Mouse (Mus musculus): ENCODE results near the gene Kif6. TPM values are rescaled to one million over a fixed set of nuclear protein-coding genes. Genes with fewer than 3 reads are reported as not detected.
A peak's percentile ranks its signal among the peaks of the same experiment; 100 is the strongest.

Kif6 gene
- polyA plus RNA-seq, 1 experiment from 2014 or later, result 1.2 TPM

GRCm38 (mm10) chr17:49675629-49676028, 60.7 kb downstream of the Kif6 start:
- no peak overlapping the region for H3K4me3 ChIP-seq (replicated peaks; ENCODE audit: low read length)
- 72% methylated on average over 4 of the region's 4 CpGs for WGBS
- H3K27me3 ChIP-seq (ENCODE audit: control insufficient read depth, insufficient read depth, low read length), result no peaks in the 10 kb centered on the region
- no peak overlapping the region for H3K4me2 ChIP-seq (ENCODE audit: low read depth, low read length)
- peaks cover 4% of the 10 kb centered on the region; the same call in 1 of the 2 replicates for H3K4me1 ChIP-seq (ENCODE audit: control insufficient read depth, insufficient read depth, low read length)
- H3K9me3 ChIP-seq (replicated peaks; ENCODE audit: control insufficient read depth, low read length), result no peaks in the 10 kb centered on the region
- ATAC-seq (ENCODE audit: insufficient read depth, low FRiP score), result no peak
- no peaks in the 10 kb centered on the region for H3K36me3 ChIP-seq (ENCODE audit: control insufficient read depth, insufficient read depth, low read length)
- H3K27ac ChIP-seq (ENCODE audit: low read length), result no peak overlapping the region
- H3K9ac ChIP-seq (ENCODE audit: low read length), result no peak overlapping the region

GRCm38 (mm10) chr17:49681410-49681809, 66.5 kb downstream of the Kif6 start:
- H3K4me3 ChIP-seq (replicated peaks; ENCODE audit: low read length), result no peak overlapping the region
- H3K9me3 ChIP-seq (replicated peaks; ENCODE audit: control insufficient read depth, low read length), result no peaks in the 10 kb centered on the region
- H3K4me2 ChIP-seq (ENCODE audit: low read depth, low read length), result no peak overlapping the region
- no peak for ATAC-seq (ENCODE audit: insufficient read depth, low FRiP score)
- no peak overlapping the region for H3K9ac ChIP-seq (ENCODE audit: low read length)
- H3K36me3 ChIP-seq (ENCODE audit: control insufficient read depth, insufficient read depth, low read length), result no peaks in the 10 kb centered on the region
- no peaks in the 10 kb centered on the region for H3K4me1 ChIP-seq (ENCODE audit: control insufficient read depth, insufficient read depth, low read length)
- WGBS, result 66% methylated on average over 8 of the region's 8 CpGs
- H3K27me3 ChIP-seq (ENCODE audit: control insufficient read depth, insufficient read depth, low read length), result no peaks in the 10 kb centered on the region
- no peak overlapping the region; the same call in 1 of the 2 replicates for H3K27ac ChIP-seq (ENCODE audit: low read length)

GRCm38 (mm10) chr17:49684146-49684545, 69.2 kb downstream of the Kif6 start:
- Histone ChIP-seq H3K9ac (ENCODE audit: low read length) (no peak overlapping the region), H3K27ac (ENCODE audit: low read length) (no peak overlapping the region), H3K36me3 (ENCODE audit: control insufficient read depth, insufficient read depth, low read length) (no peaks in the 10 kb centered on the region), H3K27me3 (ENCODE audit: control insufficient read depth, insufficient read depth, low read length) (no peaks in the 10 kb centered on the region), H3K4me3 (replicated peaks; ENCODE audit: low read length) (no peak overlapping the region), H3K4me2 (ENCODE audit: low read depth, low read length) (no peak overlapping the region), H3K9me3 (replicated peaks; ENCODE audit: control insufficient read depth, low read length) (no peaks in the 10 kb centered on the region), H3K4me1 (ENCODE audit: control insufficient read depth, insufficient read depth, low read length) (no peaks in the 10 kb centered on the region)
- no peak for ATAC-seq (ENCODE audit: insufficient read depth, low FRiP score)
- 5% methylated on average over 2 of the region's 2 CpGs for WGBS

- Histone ChIP-seq H3K4me2 (ENCODE audit: low read depth, low read length) (no peak overlapping the region), H3K36me3 (ENCODE audit: control insufficient read depth, insufficient read depth, low read length) (no peaks in the 10 kb centered on the region), H3K4me1 (ENCODE audit: control insufficient read depth, insufficient read depth, low read length) (peaks cover 12% of the 10 kb centered on the region), H3K9me3 (replicated peaks; ENCODE audit: control insufficient read depth, low read length) (no peaks in the 10 kb centered on the region), H3K27ac (ENCODE audit: low read length) (no peak overlapping the region), H3K4me3 (replicated peaks; ENCODE audit: low read length) (no peak overlapping the region), H3K9ac (ENCODE audit: low read length) (no peak overlapping the region), H3K27me3 (ENCODE audit: control insufficient read depth, insufficient read depth, low read length) (no peaks in the 10 kb centered on the region)
- WGBS, result 41% methylated on average over 10 of the region's 10 CpGs
- peak; percentile 33; the same call in 1 of the 2 replicates for ATAC-seq (ENCODE audit: insufficient read depth, low FRiP score)
These were observed 75.9 kb downstream of the Kif6 start for GRCm38 (mm10) chr17:49690607-49691454.

GRCm38 (mm10) chr17:49691455-49691805, 76.5 kb downstream of the Kif6 start:
- no peaks in the 10 kb centered on the region for H3K9me3 ChIP-seq (replicated peaks; ENCODE audit: control insufficient read depth, low read length)
- H3K27ac ChIP-seq (ENCODE audit: low read length), result peak overlapping the region; percentile 14; the same call in 1 of the 2 replicates
- no peak overlapping the region for H3K4me3 ChIP-seq (replicated peaks; ENCODE audit: low read length)
- peaks cover 12% of the 10 kb centered on the region for H3K4me1 ChIP-seq (ENCODE audit: control insufficient read depth, insufficient read depth, low read length)
- no peaks in the 10 kb centered on the region for H3K36me3 ChIP-seq (ENCODE audit: control insufficient read depth, insufficient read depth, low read length)
- WGBS, result 62% methylated on average over 9 of the region's 9 CpGs
- no peak overlapping the region for H3K9ac ChIP-seq (ENCODE audit: low read length)
- ATAC-seq (ENCODE audit: insufficient read depth, low FRiP score), result peak; percentile 40; the same call in 1 of the 2 replicates
- H3K4me2 ChIP-seq (ENCODE audit: low read depth, low read length), result no peak overlapping the region
- no peaks in the 10 kb centered on the region for H3K27me3 ChIP-seq (ENCODE audit: control insufficient read depth, insufficient read depth, low read length)

GRCm38 (mm10) chr17:49693206-49693605, 78.3 kb downstream of the Kif6 start:
- no peaks in the 10 kb centered on the region for H3K27me3 ChIP-seq (ENCODE audit: control insufficient read depth, insufficient read depth, low read length)
- H3K36me3 ChIP-seq (ENCODE audit: control insufficient read depth, insufficient read depth, low read length), result no peaks in the 10 kb centered on the region
- ATAC-seq (ENCODE audit: insufficient read depth, low FRiP score), result no peak
- H3K4me2 ChIP-seq (ENCODE audit: low read depth, low read length), result no peak overlapping the region
- H3K9me3 ChIP-seq (replicated peaks; ENCODE audit: control insufficient read depth, low read length), result no peaks in the 10 kb centered on the region
- no peak overlapping the region for H3K9ac ChIP-seq (ENCODE audit: low read length)
- H3K27ac ChIP-seq (ENCODE audit: low read length), result no peak overlapping the region
- H3K4me1 ChIP-seq (ENCODE audit: control insufficient read depth, insufficient read depth, low read length), result peaks cover 12% of the 10 kb centered on the region
- no peak overlapping the region for H3K4me3 ChIP-seq (replicated peaks; ENCODE audit: low read length)
- 77% methylated on average over 5 of the region's 5 CpGs for WGBS

GRCm38 (mm10) chr17:49697220-49697619, 82.3 kb downstream of the Kif6 start:
- Histone ChIP-seq H3K4me2 (ENCODE audit: low read depth, low read length) (no peak overlapping the region), H3K27ac (ENCODE audit: low read length) (no peak overlapping the region), H3K36me3 (ENCODE audit: control insufficient read depth, insufficient read depth, low read length) (no peaks in the 10 kb centered on the region), H3K27me3 (ENCODE audit: control insufficient read depth, insufficient read depth, low read length) (no peaks in the 10 kb centered on the region), H3K4me1 (ENCODE audit: control insufficient read depth, insufficient read depth, low read length) (no peaks in the 10 kb centered on the region), H3K9me3 (replicated peaks; ENCODE audit: control insufficient read depth, low read length) (no peaks in the 10 kb centered on the region), H3K4me3 (replicated peaks; ENCODE audit: low read length) (no peak overlapping the region), H3K9ac (ENCODE audit: low read length) (no peak overlapping the region)
- no peak for ATAC-seq (ENCODE audit: insufficient read depth, low FRiP score)
- 76% methylated on average over 5 of the region's 5 CpGs for WGBS

GRCm38 (mm10) chr17:49703492-49704249, 88.7 kb downstream of the Kif6 start:
- no peak overlapping the region for H3K27ac ChIP-seq (ENCODE audit: low read length)
- H3K9me3 ChIP-seq (replicated peaks; ENCODE audit: control insufficient read depth, low read length), result no peaks in the 10 kb centered on the region
- H3K36me3 ChIP-seq (ENCODE audit: control insufficient read depth, insufficient read depth, low read length), result no peaks in the 10 kb centered on the region
- no peaks in the 10 kb centered on the region for H3K27me3 ChIP-seq (ENCODE audit: control insufficient read depth, insufficient read depth, low read length)
- H3K4me1 ChIP-seq (ENCODE audit: control insufficient read depth, insufficient read depth, low read length), result no peaks in the 10 kb centered on the region
- no peak overlapping the region for H3K4me3 ChIP-seq (replicated peaks; ENCODE audit: low read length)
- H3K9ac ChIP-seq (ENCODE audit: low read length), result no peak overlapping the region
- no peak for ATAC-seq (ENCODE audit: insufficient read depth, low FRiP score)
- 55% methylated on average over 12 of the region's 12 CpGs for WGBS
- H3K4me2 ChIP-seq (ENCODE audit: low read depth, low read length), result no peak overlapping the region

GRCm38 (mm10) chr17:49709192-49709591, 94.3 kb downstream of the Kif6 start:
- no peak overlapping the region for H3K4me3 ChIP-seq (replicated peaks; ENCODE audit: low read length)
- no peaks in the 10 kb centered on the region for H3K4me1 ChIP-seq (ENCODE audit: control insufficient read depth, insufficient read depth, low read length)
- H3K36me3 ChIP-seq (ENCODE audit: control insufficient read depth, insufficient read depth, low read length), result no peaks in the 10 kb centered on the region
- ATAC-seq (ENCODE audit: insufficient read depth, low FRiP score), result no peak
- WGBS, result 82% methylated on average over 2 of the region's 2 CpGs
- H3K9ac ChIP-seq (ENCODE audit: low read length), result no peak overlapping the region
- no peaks in the 10 kb centered on the region for H3K27me3 ChIP-seq (ENCODE audit: control insufficient read depth, insufficient read depth, low read length)
- no peak overlapping the region for H3K4me2 ChIP-seq (ENCODE audit: low read depth, low read length)
- H3K27ac ChIP-seq (ENCODE audit: low read length), result no peak overlapping the region
- H3K9me3 ChIP-seq (replicated peaks; ENCODE audit: control insufficient read depth, low read length), result no peaks in the 10 kb centered on the region
